Mouse (Mus musculus): ENCODE measurements around the gene Rpl3.

- TF ChIP-seq EP300 (IDR thresholded peaks at IDR 0.05; ENCODE audit: low read depth) (no peak), CTCF (IDR thresholded peaks at IDR 0.05; ENCODE audit: low read depth) (no peak)
Measured at GRCm38 (mm10) chr15:80051782-80052181, 39.9 kb downstream of the Rpl3 start.
